Mouse (Mus musculus) liver, embryonic 14.5 days (tissue): ENCODE results near the gene Camk2d. TPM values are rescaled to one million over a fixed set of nuclear protein-coding genes. Genes with fewer than 3 reads are reported as not detected.

Experiments
- ATAC-seq: fragments of 200-750 bp; cut with Nextera tagmentation; 2 replicates; pipeline ENCODE4 v1.8.0; 2017; ENCODE audit warnings: moderate number of reproducible peaks, mild to moderate bottlenecking, moderate library complexity; ENCODE audit not compliant: insufficient read depth
- DNase-seq, 3 experiments: peaks; one replicate each; pipeline ENCODE4 v3.0.0-alpha.2; 2012 to 2013; ENCODE audit warnings: low read depth in 3 of 3, low spot score in 3 of 3
- H3K27ac ChIP-seq: fragments of 300-500 bp; sonication (generic); 2 replicates; pipeline ENCODE4 v1.5.1; 2014; ENCODE audit warnings: moderate library complexity, mild to moderate bottlenecking, control low read depth, inconsistent platforms
- H3K27me3 ChIP-seq: fragments of 300-500 bp; sonication (generic); 2 replicates; pipeline ENCODE4 v1.6.1; 2014; ENCODE audit warnings: mild to moderate bottlenecking, low read length, moderate library complexity; ENCODE audit not compliant: control insufficient read depth, insufficient read depth
- H3K36me3 ChIP-seq: fragments of 300-500 bp; sonication (generic); replicated peaks from 2 replicates; pipeline ENCODE4 v1.6.1; 2014; ENCODE audit warnings: low read depth; ENCODE audit not compliant: control insufficient read depth, insufficient read depth
- H3K4me1 ChIP-seq, 2 experiments: fragments of 200-500 bp in 1 of 2; fragments of 300-500 bp in 1 of 2; sonication (generic) in 1 of 2; replicated peaks; 2 replicates each; pipeline ENCODE4 v1.6.1; 2012 to 2014; ENCODE audit warnings: antibody characterized with exemption in 1 of 2, inconsistent platforms in 1 of 2, low read length in 1 of 2; ENCODE audit not compliant: control insufficient read depth in 2 of 2, insufficient read depth in 2 of 2
- H3K4me2 ChIP-seq: fragments of 300-500 bp; sonication (generic); 2 replicates; pipeline ENCODE4 v1.6.1; 2014; ENCODE audit warnings: low read depth, mild to moderate bottlenecking, control low read depth, moderate library complexity
- H3K4me3 ChIP-seq, 2 experiments: fragments of 200-500 bp in 1 of 2; fragments of 300-500 bp in 1 of 2; sonication (generic) in 1 of 2; 2 replicates each; pipeline ENCODE4 v1.5.1; 2012 to 2014; ENCODE audit warnings: low read depth in 2 of 2, low read length in 2 of 2, mild to moderate bottlenecking in 2 of 2, control low read depth in 1 of 2, inconsistent platforms in 1 of 2, moderate library complexity in 1 of 2; ENCODE audit not compliant: insufficient read depth in 1 of 2
- H3K9ac ChIP-seq: fragments of 300-500 bp; sonication (generic); replicated peaks from 2 replicates; pipeline ENCODE4 v1.6.1; 2014; ENCODE audit warnings: mild to moderate bottlenecking, control low read depth, moderate library complexity
- H3K9me3 ChIP-seq: fragments of 300-500 bp; sonication (generic); 2 replicates; pipeline ENCODE4 v1.6.1; 2016; ENCODE audit warnings: low read length, mixed read lengths; ENCODE audit not compliant: control insufficient read depth
- CTCF ChIP-seq: IDR thresholded peaks from 2 replicates; pipeline ENCODE4 v1.5.1; 2016; ENCODE audit warnings: antibody characterized with exemption, low read depth, control low read depth
- EP300 ChIP-seq: IDR thresholded peaks from 2 replicates; pipeline ENCODE4 v1.6.1; 2016; ENCODE audit warnings: antibody characterized with exemption, low read depth
- WGBS: fragments of 180-500 bp; shearing (Covaris S2); extraction: QIAGEN DNeasy Blood & Tissue Kit; methylation state at CpG from one replicate; pipeline ENCODE4 v1.1.7; 2014; ENCODE audit not compliant: insufficient replicate concordance; 5-methylcytosine and 5-hydroxymethylcytosine counted together
- polyA plus RNA-seq, 2 experiments: library from polyadenylated mRNA; depleted of rRNA in 1 of 2; stranded (reverse) in 1 of 2; unstranded in 1 of 2; fragments of >200 nt; fragmentation: Nextera tagmentation in 1 of 2; extraction: Ambion mirVana in 1 of 2; gene quantifications; 2 replicates each; pipeline versions ENCODE4 v1.2.1 to v1.2.3; 2012 to 2014

The Camk2d gene
- polyA plus RNA-seq, 2 experiments: 2.2 to 3.7 TPM

- no peak for ATAC-seq
- WGBS: 62% methylated on average over 1 of the region's 1 CpGs
- Histone ChIP-seq H3K4me3 (no peak overlapping the region), H3K27ac (no peak overlapping the region), H3K9me3 (no peaks in the 10 kb centered on the region), H3K4me2 (no peak overlapping the region), H3K9ac (no peak overlapping the region), H3K4me1 (no peaks in the 10 kb centered on the region), H3K36me3 (no peaks in the 10 kb centered on the region), H3K27me3 (no peaks in the 10 kb centered on the region)
- DNase-seq: no peak
- no peak for TF ChIP-seq CTCF
- TF ChIP-seq EP300: no peak
These were observed 109.4 kb downstream of the Camk2d start for GRCm38 (mm10) chr3:126705490-126705889.

GRCm38 (mm10) chr3:126714281-126714680, 118.2 kb downstream of the Camk2d start:
- Histone ChIP-seq H3K9me3 (no peaks in the 10 kb centered on the region), H3K4me3 (no peak overlapping the region), H3K4me2 (no peak overlapping the region), H3K4me1 (no peaks in the 10 kb centered on the region), H3K9ac (no peak overlapping the region), H3K27me3 (no peaks in the 10 kb centered on the region), H3K27ac (no peak overlapping the region), H3K36me3 (no peaks in the 10 kb centered on the region)
- no peak for DNase-seq
- no peak for TF ChIP-seq CTCF
- ATAC-seq: no peak
- 87% methylated on average over 1 of the region's 1 CpGs for WGBS

- no peak for DNase-seq
- Histone ChIP-seq H3K4me2 (no peak overlapping the region), H3K4me3 (no peak overlapping the region), H3K27ac (no peak overlapping the region), H3K27me3 (no peaks in the 10 kb centered on the region), H3K4me1 (no peaks in the 10 kb centered on the region), H3K9me3 (no peaks in the 10 kb centered on the region), H3K9ac (no peak overlapping the region), H3K36me3 (no peaks in the 10 kb centered on the region)
- WGBS: 68% methylated on average over 5 of the region's 5 CpGs
- no peak for ATAC-seq
- TF ChIP-seq EP300: no peak
- TF ChIP-seq CTCF: no peak
These were observed 126.9 kb downstream of the Camk2d start for GRCm38 (mm10) chr3:126723021-126723449.

GRCm38 (mm10) chr3:126723458-126723857, 127.4 kb downstream of the Camk2d start:
- no peak for TF ChIP-seq CTCF
- no peak for TF ChIP-seq EP300
- H3K4me2 ChIP-seq: no peak overlapping the region
- 70% methylated on average over 5 of the region's 5 CpGs for WGBS
- H3K4me3 ChIP-seq: no peak overlapping the region
- no peaks in the 10 kb centered on the region for H3K4me1 ChIP-seq
- no peak overlapping the region for H3K27ac ChIP-seq
- DNase-seq (no peak), ATAC-seq (no peak)
- no peaks in the 10 kb centered on the region for H3K9me3 ChIP-seq
- H3K27me3 ChIP-seq: no peaks in the 10 kb centered on the region
- H3K9ac ChIP-seq: no peak overlapping the region
- no peaks in the 10 kb centered on the region for H3K36me3 ChIP-seq

- 63% methylated on average over 9 of the region's 9 CpGs for WGBS
- H3K36me3 ChIP-seq: no peaks in the 10 kb centered on the region
These were observed 129.5 kb downstream of the Camk2d start for GRCm38 (mm10) chr3:126725647-126726046.

GRCm38 (mm10) chr3:126727387-126727786, 131.3 kb downstream of the Camk2d start:
- ATAC-seq: no peak
- no peaks in the 10 kb centered on the region for H3K4me1 ChIP-seq
- no peak for DNase-seq
- no peak overlapping the region for H3K4me2 ChIP-seq
- H3K27ac ChIP-seq: no peak overlapping the region
- no peaks in the 10 kb centered on the region for H3K36me3 ChIP-seq
- no peaks in the 10 kb centered on the region for H3K27me3 ChIP-seq
- no peak for TF ChIP-seq EP300
- WGBS: 69% methylated on average over 4 of the region's 4 CpGs
- H3K9me3 ChIP-seq: no peaks in the 10 kb centered on the region
- H3K9ac ChIP-seq: no peak overlapping the region
- H3K4me3 ChIP-seq: no peak overlapping the region

More at GRCm38 (mm10) chr3:126725647-126726046, 129.5 kb downstream of the Camk2d start:
- Histone ChIP-seq H3K27me3 (no peaks in the 10 kb centered on the region), H3K9me3 (no peaks in the 10 kb centered on the region), H3K9ac (no peak overlapping the region), H3K4me3 (no peak overlapping the region), H3K27ac (no peak overlapping the region), H3K4me2 (no peak overlapping the region), H3K4me1 (no peaks in the 10 kb centered on the region)
- no peak for DNase-seq
- ATAC-seq: no peak
- TF ChIP-seq CTCF: no peak
- no peak for TF ChIP-seq EP300
